Mouse (Mus musculus) cerebellum, postnatal 10 days (tissue): Measurements from ENCODE around the gene Gm10358.
"Not testable (repeated sequence)": the region's sequence is repeated elsewhere in the genome, so short reads cannot be mapped to it uniquely, and the experiment has no call there.

Experiments
- DNase-seq, 2 experiments: peaks; one replicate each; pipeline ENCODE4 v3.0.0; 2021; ENCODE audit warnings: mixed read lengths in 2 of 2

The Gm10358 gene

GRCm38 (mm10) chr8:75406489-75406888, at the start of gene Gm10358:
Gene Gm10358 (minus strand): TSS chr8:75406589.
- DNase-seq: no peak

GRCm38 (mm10) chr8:75448394-75448793, 42.0 kb upstream of the Gm10358 start, which contains the start of gene Iqcm:
Gene Iqcm (plus strand): TSS chr8:75448694.
- no peak for DNase-seq

GRCm38 (mm10) chr8:75415696-75416095, 9.3 kb upstream of the Gm10358 start:
- DNase-seq: not testable (repeated sequence)

DNA sequence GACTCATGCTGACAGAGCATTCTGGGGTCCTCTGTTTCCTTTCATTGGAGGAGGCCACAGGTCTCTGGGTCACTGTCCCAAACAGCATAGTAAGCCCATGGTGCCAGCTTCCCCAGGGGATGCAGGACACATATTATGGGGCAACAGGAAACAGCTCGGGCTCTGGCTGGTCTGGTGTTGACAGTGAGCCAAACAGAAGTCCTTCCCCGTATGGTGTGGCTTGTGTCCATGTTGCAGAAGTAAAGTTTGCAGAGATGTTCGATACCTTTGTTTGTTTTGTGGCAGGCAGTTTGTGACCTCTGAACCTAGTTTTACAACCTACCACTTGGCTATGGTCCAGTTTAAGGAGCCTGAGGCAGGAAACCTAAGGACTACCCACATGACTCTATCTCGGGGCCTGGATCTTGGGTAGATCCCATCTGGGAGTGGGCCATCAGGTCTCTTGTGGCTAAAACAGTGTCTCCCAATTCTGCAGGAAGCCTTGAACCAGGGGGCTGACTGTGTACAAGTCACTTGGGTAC, 21.6 kb downstream of the Gm10358 start:
- no peak for DNase-seq

- no peak for DNase-seq
Measured at GRCm38 (mm10) chr8:75375530-75376123, 30.8 kb downstream of the Gm10358 start.

DNA sequence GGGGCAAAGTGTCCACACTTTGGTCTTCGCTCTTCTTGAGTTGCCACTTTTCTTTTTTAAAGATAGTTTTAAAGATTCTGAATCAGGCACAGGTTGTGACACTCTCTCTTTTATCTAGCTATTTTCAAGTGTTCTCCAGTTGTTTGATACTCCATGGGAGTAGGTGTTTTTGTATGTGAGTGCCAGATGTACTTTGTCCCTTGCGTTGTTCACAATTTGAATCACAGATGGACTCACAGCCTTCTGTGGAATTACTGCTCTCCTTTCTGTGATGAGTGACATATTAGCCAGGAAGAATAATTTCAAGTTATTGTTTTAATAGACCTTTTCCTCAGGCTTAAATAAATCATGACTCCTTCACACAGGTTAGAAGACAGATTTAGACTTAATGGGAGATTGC, 34.4 kb downstream of the Gm10358 start:
- no peak for DNase-seq
